In the genomic region with DNA sequence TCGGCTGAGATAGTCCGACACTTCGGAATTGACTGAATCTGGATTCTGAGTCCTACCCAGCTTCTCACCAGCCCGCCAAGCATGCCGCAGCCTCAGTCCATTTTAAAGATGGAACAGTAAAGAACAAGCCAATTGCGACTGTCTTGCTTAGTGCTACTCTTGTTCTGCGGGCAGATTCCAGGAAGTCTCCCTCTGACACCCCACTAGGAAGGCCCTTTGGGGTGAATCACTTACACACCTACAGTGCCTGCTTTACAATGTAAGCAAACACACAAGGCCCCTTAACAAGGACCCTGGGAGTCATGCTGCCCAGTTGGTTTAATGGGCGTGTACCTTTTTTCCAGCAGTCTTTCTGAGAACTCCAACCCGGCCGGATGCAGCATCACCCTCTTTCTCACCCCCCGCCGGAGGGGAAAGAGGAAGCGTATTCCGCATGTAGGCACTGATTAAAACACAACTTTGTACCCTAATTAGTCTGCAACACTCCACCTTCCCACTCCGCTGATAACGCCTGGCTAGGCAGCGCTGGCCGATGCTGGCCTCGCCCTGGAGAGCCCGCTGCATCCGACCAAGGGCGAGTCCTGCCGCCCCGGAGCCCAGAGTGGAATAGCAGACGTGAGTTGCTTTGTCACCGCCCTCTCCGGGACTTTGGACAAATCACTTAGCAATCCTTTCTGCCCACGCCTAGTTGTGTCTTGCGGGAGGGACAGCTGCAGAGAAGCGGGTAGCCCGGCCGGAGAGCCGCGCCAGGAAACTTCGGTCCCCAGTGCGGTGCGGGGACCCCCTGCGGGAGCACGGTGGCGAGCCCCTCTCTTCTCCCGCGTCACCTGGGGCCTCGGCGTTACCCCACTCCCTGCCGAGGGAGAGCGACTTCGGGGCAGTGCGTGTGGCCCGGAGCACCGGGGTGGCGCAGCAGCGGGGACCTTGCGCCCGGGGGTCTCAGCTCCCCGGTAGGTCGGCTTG, we compare ENCODE assay signal across 8 mouse cellular contexts. TPM values are rescaled to one million over a fixed set of nuclear protein-coding genes. Genes with fewer than 3 reads are reported as not detected.
DNase-seq lines count a peak whose midpoint lies in the region; ATAC-seq and TF ChIP-seq lines count a peak whose summit lies in the region.

A gene (plus strand): TSS at position 691 of the 963 bp plus-strand sequence.

- peaks cover 21% of the 10 kb centered on the region for H3K27me3 ChIP-seq in forebrain, embryonic 16.5 days (replicated peaks; ENCODE audit: control insufficient read depth, insufficient read depth, low read length)
- H3K27me3 ChIP-seq in hindbrain, embryonic 11.5 days (ENCODE audit: control insufficient read depth, insufficient read depth, low read length) = peaks cover 10% of the 10 kb centered on the region; the same call in 1 of the 2 replicates
- H3K27me3 ChIP-seq in limb, embryonic 11.5 days (ENCODE audit: control insufficient read depth, insufficient read depth, low read length) = peaks cover 7% of the 10 kb centered on the region; the same call in 1 of the 2 replicates
- H3K27me3 ChIP-seq in midbrain, embryonic 11.5 days (ENCODE audit: control insufficient read depth, insufficient read depth, low read length) = peaks cover 18% of the 10 kb centered on the region
- no peaks in the 10 kb centered on the region for H3K27me3 ChIP-seq in stomach, postnatal 0 days (ENCODE audit: control insufficient read depth, insufficient read depth, low read length)

- peak within 1 kb of the TSS; percentile 63 for H3K9ac ChIP-seq in forebrain, embryonic 16.5 days (replicated peaks; ENCODE audit: low read depth, low read length)
- H3K9ac ChIP-seq in hindbrain, embryonic 11.5 days (ENCODE audit: low read depth, low read length) = peak within 1 kb of the TSS; percentile 59
- peak within 1 kb of the TSS; percentile 72 for H3K9ac ChIP-seq in limb, embryonic 11.5 days (ENCODE audit: low read length)
- H3K9ac ChIP-seq in midbrain, embryonic 11.5 days (ENCODE audit: low read length) = peak within 1 kb of the TSS; percentile 71
- peak within 1 kb of the TSS; percentile 78 for H3K9ac ChIP-seq in stomach, postnatal 0 days (ENCODE audit: low read length)

- H3K9me3 ChIP-seq in forebrain, embryonic 16.5 days (ENCODE audit: control insufficient read depth, low read length) = no peaks in the 10 kb centered on the region
- no peaks in the 10 kb centered on the region for H3K9me3 ChIP-seq in hindbrain, embryonic 11.5 days (ENCODE audit: control insufficient read depth, low read length)
- no peaks in the 10 kb centered on the region for H3K9me3 ChIP-seq in limb, embryonic 11.5 days (ENCODE audit: control insufficient read depth, low read length)
- no peaks in the 10 kb centered on the region for H3K9me3 ChIP-seq in midbrain, embryonic 11.5 days (ENCODE audit: control insufficient read depth, low read length)
- H3K9me3 ChIP-seq in stomach, postnatal 0 days (ENCODE audit: control insufficient read depth, low read length) = no peaks in the 10 kb centered on the region

- DNase-seq in cerebellum, adult 11-12 months = no peak
- DNase-seq in adrenal gland, postnatal 25 days = peak; percentile 65
- DNase-seq in hindbrain, embryonic 11.5 days (ENCODE audit: low spot score) = peak; percentile 74
- DNase-seq in limb, embryonic 11.5 days (ENCODE audit: low spot score) = peak; percentile 74
- peak; percentile 96 for DNase-seq in midbrain, embryonic 11.5 days (ENCODE audit: low spot score, missing footprints)
- peak; percentile 85 for DNase-seq in stomach, postnatal 0 days (ENCODE audit: low spot score)

- peak within 1 kb of the TSS; percentile 100 for H3K4me2 ChIP-seq in forebrain, embryonic 16.5 days (ENCODE audit: low read length)
- H3K4me2 ChIP-seq in hindbrain, embryonic 11.5 days (replicated peaks; ENCODE audit: low read depth, low read length) = peak within 1 kb of the TSS; percentile 100
- peak within 1 kb of the TSS; percentile 99 for H3K4me2 ChIP-seq in limb, embryonic 11.5 days (ENCODE audit: low read depth, severe bottlenecking)
- peak within 1 kb of the TSS; percentile 99 for H3K4me2 ChIP-seq in midbrain, embryonic 11.5 days
- H3K4me2 ChIP-seq in stomach, postnatal 0 days (replicated peaks; ENCODE audit: low read depth) = peak within 1 kb of the TSS; percentile 100

- 0 out of 2 replicates have a peak, but pooled peaks have one; percentile 24 for ATAC-seq in cerebellum, adult (ENCODE audit: insufficient number of reproducible peaks, low FRiP score, low TSS enrichment)
- peak; percentile 63 for ATAC-seq in forebrain, embryonic 16.5 days
- ATAC-seq in hindbrain, embryonic 11.5 days (ENCODE audit: low FRiP score) = peak; percentile 70
- ATAC-seq in limb, embryonic 11.5 days (ENCODE audit: insufficient number of reproducible peaks, low FRiP score, low TSS enrichment, low read depth) = peak; percentile 48; the same call in 1 of the 2 replicates
- ATAC-seq in midbrain, embryonic 11.5 days (ENCODE audit: low FRiP score) = peak; percentile 85
- peak; percentile 93 for ATAC-seq in stomach, postnatal 0 days (ENCODE audit: low FRiP score, low TSS enrichment)

- TF ChIP-seq EP300 in stomach, postnatal 0 days (optimal IDR thresholded peaks at IDR 0.05) = no peak

- peaks cover 12% of the 10 kb centered on the region for H3K4me1 ChIP-seq in forebrain, embryonic 16.5 days (replicated peaks; ENCODE audit: control insufficient read depth, insufficient read depth, low read length)
- 0 out of 2 replicates have a peak, but pooled peaks cover 8% of the 10 kb centered on the region for H3K4me1 ChIP-seq in hindbrain, embryonic 11.5 days (replicated peaks; ENCODE audit: control insufficient read depth, insufficient read depth, low read length)
- peaks cover 17% of the 10 kb centered on the region; the same call in 1 of the 2 replicates for H3K4me1 ChIP-seq in limb, embryonic 11.5 days (ENCODE audit: control insufficient read depth, insufficient read depth, low read length)
- H3K4me1 ChIP-seq in midbrain, embryonic 11.5 days (ENCODE audit: control insufficient read depth, insufficient read depth, low read length) = peaks cover 13% of the 10 kb centered on the region
- no peaks in the 10 kb centered on the region for H3K4me1 ChIP-seq in stomach, postnatal 0 days (replicated peaks; ENCODE audit: control insufficient read depth, insufficient read depth)

- no peaks in the 10 kb centered on the region for H3K36me3 ChIP-seq in forebrain, embryonic 16.5 days (ENCODE audit: control insufficient read depth, insufficient read depth)
- H3K36me3 ChIP-seq in hindbrain, embryonic 11.5 days (ENCODE audit: control insufficient read depth, insufficient read depth, low read length) = no peaks in the 10 kb centered on the region
- no peaks in the 10 kb centered on the region for H3K36me3 ChIP-seq in limb, embryonic 11.5 days (ENCODE audit: control insufficient read depth, insufficient read depth, low read length)
- H3K36me3 ChIP-seq in midbrain, embryonic 11.5 days (ENCODE audit: control insufficient read depth, insufficient read depth, low read length) = no peaks in the 10 kb centered on the region
- no peaks in the 10 kb centered on the region for H3K36me3 ChIP-seq in stomach, postnatal 0 days (ENCODE audit: control insufficient read depth, insufficient read depth, low read length)

- 10% methylated on average over 56 of the region's 56 CpGs for WGBS in forebrain, embryonic 16.5 days
- WGBS in hindbrain, embryonic 11.5 days = 12% methylated on average over 45 of the region's 56 CpGs
- WGBS in limb, embryonic 11.5 days = 12% methylated on average over 47 of the region's 56 CpGs
- 10% methylated on average over 53 of the region's 56 CpGs for WGBS in midbrain, embryonic 11.5 days
- WGBS in stomach, postnatal 0 days = 12% methylated on average over 47 of the region's 56 CpGs

- H3K27ac ChIP-seq in forebrain, embryonic 16.5 days (ENCODE audit: low read length) = no peak within 1 kb of the TSS
- H3K27ac ChIP-seq in hindbrain, embryonic 11.5 days (ENCODE audit: low read depth, low read length) = no peak within 1 kb of the TSS
- no peak within 1 kb of the TSS for H3K27ac ChIP-seq in limb, embryonic 11.5 days (replicated peaks; ENCODE audit: low read depth, low read length)
- H3K27ac ChIP-seq in midbrain, embryonic 11.5 days (ENCODE audit: low read depth, low read length) = no peak within 1 kb of the TSS
- peak within 1 kb of the TSS; percentile 45; the same call in 1 of the 2 replicates for H3K27ac ChIP-seq in stomach, postnatal 0 days (replicated peaks)

- H3K4me3 ChIP-seq in forebrain, embryonic 16.5 days (replicated peaks; ENCODE audit: low read length) = peak within 1 kb of the TSS; percentile 67
- peak within 1 kb of the TSS; percentile 65 for H3K4me3 ChIP-seq in hindbrain, embryonic 11.5 days (ENCODE audit: low read depth, low read length)
- peak within 1 kb of the TSS; percentile 70 for H3K4me3 ChIP-seq in limb, embryonic 11.5 days (ENCODE audit: low read depth, low read length)
- peak within 1 kb of the TSS; percentile 65 for H3K4me3 ChIP-seq in midbrain, embryonic 11.5 days (ENCODE audit: low read depth, low read length)
- H3K4me3 ChIP-seq in stomach, postnatal 0 days (ENCODE audit: low read depth, low read length) = peak within 1 kb of the TSS; percentile 85

- no peak for TF ChIP-seq CTCF in stomach, postnatal 0 days (IDR thresholded peaks at IDR 0.05; ENCODE audit: low read depth)

RNA-seq across cellular contexts. Expression of the gene that starts here (rescaled TPM):
- total RNA-seq in adrenal gland, postnatal 25 days (2021) = 1.3 and 1.6 TPM in 2 replicates
- 0.10 and 0.12 TPM in 2 replicates for polyA plus RNA-seq in forebrain, embryonic 16.5 days (2015; fragmentation: Nextera tagmentation; extraction: Ambion mirVana)
- polyA plus RNA-seq in hindbrain, embryonic 11.5 days (2014; fragmentation: Nextera tagmentation; extraction: Ambion mirVana) = 0.14 and 0.17 TPM in 2 replicates
- polyA plus RNA-seq in limb, embryonic 11.5 days (2014; fragmentation: Nextera tagmentation; extraction: Ambion mirVana) = 0.23 and 0.24 TPM in 2 replicates
- 0.25 and 0.29 TPM in 2 replicates for polyA plus RNA-seq in midbrain, embryonic 11.5 days (2014; fragmentation: Nextera tagmentation; extraction: Ambion mirVana)
- polyA plus RNA-seq in stomach, postnatal 0 days (2015; fragmentation: Nextera tagmentation; extraction: Ambion mirVana) = 0.96 and 1.1 TPM in 2 replicates

Comparison
In these comparisons a context has a peak if more than half of its experiments do, and no peak if none do; other contexts are left out.
1. Peak in ATAC-seq, H3K4me3 ChIP-seq, H3K9ac ChIP-seq and H3K4me2 ChIP-seq in forebrain, embryonic 16.5 days; RNA of the gene not detected or under 1 TPM.
2. Peak in DNase-seq, ATAC-seq, H3K4me3 ChIP-seq, H3K9ac ChIP-seq and H3K4me2 ChIP-seq in hindbrain, embryonic 11.5 days; RNA of the gene not detected or under 1 TPM.
3. Peak in DNase-seq, ATAC-seq, H3K4me3 ChIP-seq, H3K9ac ChIP-seq and H3K4me2 ChIP-seq in limb, embryonic 11.5 days; RNA of the gene not detected or under 1 TPM.
4. Peak in DNase-seq, ATAC-seq, H3K4me3 ChIP-seq, H3K9ac ChIP-seq and H3K4me2 ChIP-seq in midbrain, embryonic 11.5 days; RNA of the gene not detected or under 1 TPM.
5. ATAC-seq: peak in every context shown above with its lines; median percentile 93 in stomach, postnatal 0 days; 85 in midbrain, embryonic 11.5 days; 70 in hindbrain, embryonic 11.5 days; 63 in forebrain, embryonic 16.5 days; 48 in limb, embryonic 11.5 days; 24 in cerebellum, adult.